Mouse (Mus musculus): ENCODE measurements around the gene Mypn. TPM values are rescaled to one million over a fixed set of nuclear protein-coding genes. Genes with fewer than 3 reads are reported as not detected.

Mypn gene
- total and polyA plus RNA-seq, 3 experiments = 0.17 to 0.81 (median 0.39) TPM

- DNase-seq (ENCODE audit: extremely low read depth) = no peak
- Histone ChIP-seq H3K4me2 (ENCODE audit: insufficient read depth, low read depth, poor library complexity, severe bottlenecking) (no peak overlapping the region), H3K36me3 (replicated peaks in 1 of 2; ENCODE audit: control insufficient read depth in 1 of 2, insufficient read depth in 1 of 2, low read length in 1 of 2) (no peaks in the 10 kb centered on the region), H3K4me1 (ENCODE audit: control insufficient read depth in 1 of 2, insufficient read depth in 2 of 2) (peaks cover 10 to 12% of the 10 kb centered on the region in 2 experiments), H3K27ac (ENCODE audit: insufficient read depth, low read depth) (no peak overlapping the region), H3K27me3 (replicated peaks) (no peaks in the 10 kb centered on the region), H3K79me2 (replicated peaks; ENCODE audit: control insufficient read depth, extremely low read depth, insufficient read depth, poor library complexity, severe bottlenecking) (no peaks in the 10 kb centered on the region), H3K4me3 (replicated peaks in 1 of 3; ENCODE audit: low read depth in 2 of 3, low read length in 2 of 3, poor library complexity in 1 of 3) (no peak overlapping the region), H3K9me3 (replicated peaks; ENCODE audit: low read length) (no peaks in the 10 kb centered on the region), H3K9ac (ENCODE audit: insufficient read depth, low read depth) (no peak overlapping the region)
- dilution Hi-C loops (cut with MboI; ENCODE audit: extremely low pct_ligation_motif_present, extremely low pct_unique_long_range_greater_than_20kb, low sequenced_read_pairs) (no loop called here), in situ Hi-C loops (cut with MboI; ENCODE audit: low pct_ligation_motif_present, low pct_unique_long_range_greater_than_20kb, low sequenced_read_pairs) (no loop called here)
- no peak for TF ChIP-seq MXI1 (IDR thresholded peaks at IDR 0.05; ENCODE audit: low read depth, low read length)
- no peak for TF ChIP-seq CHD1 (IDR thresholded peaks at IDR 0.05; ENCODE audit: low read depth, low read length)
- TF ChIP-seq ZKSCAN1 (IDR thresholded peaks at IDR 0.05; ENCODE audit: borderline replicate concordance, low read depth, low read length) = no peak
- TF ChIP-seq IRF4 (IDR thresholded peaks at IDR 0.05; ENCODE audit: low read depth, low read length) = no peak
- TF ChIP-seq TBP (conservative IDR thresholded peaks at IDR 0.05; ENCODE audit: low read depth, low read length) = no peak
- TF ChIP-seq PAX5 (IDR thresholded peaks at IDR 0.05; ENCODE audit: low read length) = no peak
- no peak for TF ChIP-seq NELFE (IDR thresholded peaks at IDR 0.05; ENCODE audit: low read depth, low read length)
These were observed 36.3 kb downstream of the Mypn start for GRCm38 (mm10) chr10:63167241-63167995.

- H3K36me3 ChIP-seq (replicated peaks in 1 of 2; ENCODE audit: control insufficient read depth in 1 of 2, insufficient read depth in 1 of 2, low read length in 1 of 2) = no peaks in the 10 kb centered on the region
- H3K27me3 ChIP-seq (replicated peaks) = no peaks in the 10 kb centered on the region
- H3K9me3 ChIP-seq (replicated peaks; ENCODE audit: low read length) = no peaks in the 10 kb centered on the region
- peaks cover 10 to 12% of the 10 kb centered on the region in 2 experiments for H3K4me1 ChIP-seq (ENCODE audit: control insufficient read depth in 1 of 2, insufficient read depth in 2 of 2)
- no peak overlapping the region for H3K4me2 ChIP-seq (ENCODE audit: insufficient read depth, low read depth, poor library complexity, severe bottlenecking)
- no peak overlapping the region for H3K4me3 ChIP-seq (replicated peaks in 1 of 3; ENCODE audit: low read depth in 2 of 3, low read length in 2 of 3, poor library complexity in 1 of 3)
- no peak for TF ChIP-seq USF2 (conservative IDR thresholded peaks at IDR 0.05; ENCODE audit: low read depth, low read length)
- no peak for TF ChIP-seq ZMIZ1 (IDR thresholded peaks at IDR 0.05; ENCODE audit: low read depth, low read length)
- TF ChIP-seq HCFC1 (IDR thresholded peaks at IDR 0.05; ENCODE audit: low read depth, low read length) = no peak
- TF ChIP-seq KAT2A (IDR thresholded peaks at IDR 0.05; ENCODE audit: insufficient replicate concordance, low read length) = no peak
- TF ChIP-seq TCF12 (IDR thresholded peaks at IDR 0.05; ENCODE audit: low read depth, low read length) = no peak
- no peak for TF ChIP-seq IRF4 (IDR thresholded peaks at IDR 0.05; ENCODE audit: low read depth, low read length)
- TF ChIP-seq JUND (conservative IDR thresholded peaks at IDR 0.05; ENCODE audit: low read depth, low read length) = no peak
- no peak for TF ChIP-seq RAD21 (IDR thresholded peaks at IDR 0.05; ENCODE audit: low read depth, low read length)
- no peak for TF ChIP-seq MXI1 (IDR thresholded peaks at IDR 0.05; ENCODE audit: low read depth, low read length)
- no peak for TF ChIP-seq NELFE (IDR thresholded peaks at IDR 0.05; ENCODE audit: low read depth, low read length)
- no peak for TF ChIP-seq RCOR1 (conservative IDR thresholded peaks at IDR 0.05; ENCODE audit: low read depth, low read length)
- no peak for TF ChIP-seq GABPA (IDR thresholded peaks at IDR 0.05; ENCODE audit: insufficient replicate concordance, low read depth, low read length)
- TF ChIP-seq JUN (IDR thresholded peaks at IDR 0.05; ENCODE audit: insufficient read depth, low read depth, low read length) = no peak
- TF ChIP-seq ZNF384 (IDR thresholded peaks at IDR 0.05; ENCODE audit: low read depth, low read length) = no peak
- TF ChIP-seq SMC3 (IDR thresholded peaks at IDR 0.05; ENCODE audit: low read depth, low read length) = no peak
- TF ChIP-seq POLR2AphosphoS2 (IDR thresholded peaks at IDR 0.05; ENCODE audit: low read depth, low read length) = no peak
- no peak for TF ChIP-seq MYC (IDR thresholded peaks at IDR 0.05; ENCODE audit: low read depth, low read length)
- dilution Hi-C loops (cut with MboI; ENCODE audit: extremely low pct_ligation_motif_present, extremely low pct_unique_long_range_greater_than_20kb, low sequenced_read_pairs) = no loop called here
- H3K9ac ChIP-seq (ENCODE audit: insufficient read depth, low read depth) = no peak overlapping the region
- no peak for DNase-seq (ENCODE audit: extremely low read depth)
- H3K27ac ChIP-seq (ENCODE audit: insufficient read depth, low read depth) = no peak overlapping the region
- no peaks in the 10 kb centered on the region for H3K79me2 ChIP-seq (replicated peaks; ENCODE audit: control insufficient read depth, extremely low read depth, insufficient read depth, poor library complexity, severe bottlenecking)
- in situ Hi-C loops (cut with MboI; ENCODE audit: low pct_ligation_motif_present, low pct_unique_long_range_greater_than_20kb, low sequenced_read_pairs) = no loop called here
These were observed 37.9 kb downstream of the Mypn start for GRCm38 (mm10) chr10:63165752-63166412.

Measured in CH12.LX (cell line).